Mouse (Mus musculus) neural tube, embryonic 13.5 days (tissue): ENCODE measurements around the gene P4ha3. TPM values are rescaled to one million over a fixed set of nuclear protein-coding genes. Genes with fewer than 3 reads are reported as not detected.
"Not testable (repeated sequence)": the region's sequence is repeated elsewhere in the genome, so short reads cannot be mapped to it uniquely, and the experiment has no call there.

Source experiments
- ATAC-seq: fragments of 200-750 bp; cut with Nextera tagmentation; 2 replicates; pipeline ENCODE4 v1.8.0; 2017; ENCODE audit warnings: low read depth, mild to moderate bottlenecking, moderate TSS enrichment, moderate library complexity
- H3K27ac ChIP-seq: fragments of 300-500 bp; sonication (generic); replicated peaks from 2 replicates; pipeline ENCODE4 v1.5.1; 2015; ENCODE audit warnings: moderate library complexity, mild to moderate bottlenecking, inconsistent platforms
- H3K27me3 ChIP-seq: fragments of 300-500 bp; sonication (generic); 2 replicates; pipeline ENCODE4 v1.6.1; 2015; ENCODE audit warnings: mild to moderate bottlenecking, inconsistent platforms
- H3K36me3 ChIP-seq: fragments of 300-500 bp; sonication (generic); 2 replicates; pipeline ENCODE4 v1.6.1; 2015; ENCODE audit warnings: mild to moderate bottlenecking, inconsistent platforms
- H3K4me1 ChIP-seq: fragments of 300-500 bp; sonication (generic); replicated peaks from 2 replicates; pipeline ENCODE4 v1.6.1; 2015; ENCODE audit warnings: inconsistent platforms
- H3K4me2 ChIP-seq: fragments of 300-500 bp; sonication (generic); 2 replicates; pipeline ENCODE4 v1.6.1; 2015; ENCODE audit warnings: inconsistent platforms, mild to moderate bottlenecking, moderate library complexity
- H3K4me3 ChIP-seq: fragments of 300-500 bp; sonication (generic); 2 replicates; pipeline ENCODE4 v1.5.1; 2015; ENCODE audit warnings: mild to moderate bottlenecking, inconsistent platforms
- H3K9ac ChIP-seq: fragments of 300-500 bp; sonication (generic); 2 replicates; pipeline ENCODE4 v1.6.1; 2015; ENCODE audit warnings: moderate library complexity, mild to moderate bottlenecking, inconsistent platforms
- H3K9me3 ChIP-seq: fragments of 300-500 bp; sonication (generic); 2 replicates; pipeline ENCODE4 v1.6.1; 2016; ENCODE audit warnings: inconsistent platforms
- WGBS: fragments of 180-500 bp; shearing (Covaris S2); methylation state at CpG from one replicate; pipeline ENCODE4 v1.1.7; 2015; 5-methylcytosine and 5-hydroxymethylcytosine counted together
- polyA plus RNA-seq: library from polyadenylated mRNA; unstranded; fragments of >200 nt; fragmentation: Nextera tagmentation; extraction: Ambion mirVana; gene quantifications from 2 replicates; pipeline ENCODE4 v1.2.1, GENCODE M21; 2015

P4ha3 gene
- polyA plus RNA-seq: 10.4 and 11.4 TPM in 2 replicates

DNA sequence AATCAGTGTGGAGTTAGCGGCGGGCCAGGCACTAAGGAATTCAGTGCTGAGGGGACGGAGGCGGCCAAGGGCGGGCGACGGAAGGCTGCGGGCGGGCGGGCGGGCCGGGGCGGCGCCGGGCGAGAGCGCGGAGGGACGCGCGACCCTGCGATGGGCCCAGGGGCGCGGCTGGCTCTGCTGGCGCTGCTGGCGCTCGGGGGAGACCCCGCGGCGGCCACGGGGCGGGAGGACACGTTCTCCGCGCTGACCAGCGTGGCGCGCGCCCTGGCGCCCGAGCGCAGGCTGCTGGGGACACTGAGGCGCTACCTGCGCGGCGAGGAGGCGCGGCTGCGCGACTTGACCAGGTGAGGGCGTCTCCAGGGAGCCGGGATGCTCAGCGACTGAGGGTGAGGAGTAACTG, at the start of gene P4ha3:
Gene P4ha3 (plus strand): TSS at position 138 of the 400 bp plus-strand sequence.
- peak; percentile 46; the same call in 1 of the 2 replicates for ATAC-seq
- no peaks in the 10 kb centered on the region for H3K36me3 ChIP-seq
- peaks cover under 1% of the 10 kb centered on the region; the same call in 1 of the 2 replicates for H3K9me3 ChIP-seq
- peaks cover 10% of the 10 kb centered on the region for H3K27me3 ChIP-seq
- peak within 1 kb of the TSS; percentile 55 for H3K4me3 ChIP-seq
- peaks cover 54% of the 10 kb centered on the region for H3K4me1 ChIP-seq
- under 1% methylated on average over 52 of the region's 53 CpGs for WGBS
- peak within 1 kb of the TSS; percentile 80 for H3K9ac ChIP-seq
- H3K4me2 ChIP-seq: peak within 1 kb of the TSS; percentile 89
- H3K27ac ChIP-seq: peak within 1 kb of the TSS; percentile 49

DNA sequence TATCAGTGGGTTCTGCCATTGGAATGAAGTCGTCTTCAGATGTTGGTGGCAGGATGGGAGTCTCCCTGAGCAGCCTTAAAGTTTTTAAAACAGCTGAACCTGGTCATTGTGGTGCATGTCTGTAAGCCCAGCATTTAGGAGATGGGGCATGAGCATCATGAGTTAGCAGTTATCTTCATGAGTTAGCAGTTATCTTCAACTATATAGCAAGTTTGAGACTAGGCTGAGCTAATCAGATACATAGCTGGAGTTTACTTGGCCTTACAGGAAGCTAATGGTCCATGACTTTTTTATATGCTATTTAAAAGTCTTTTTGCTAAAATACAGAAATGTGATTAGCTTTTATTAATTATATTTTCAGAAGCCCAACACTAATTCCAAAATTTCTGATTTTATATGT, 47.0 kb upstream of the P4ha3 start:
- Histone ChIP-seq H3K27ac (no peak overlapping the region), H3K4me1 (peaks cover 8% of the 10 kb centered on the region; the same call in 1 of the 2 replicates), H3K27me3 (no peaks in the 10 kb centered on the region), H3K9ac (no peak overlapping the region), H3K9me3 (no peaks in the 10 kb centered on the region), H3K4me3 (no peak overlapping the region), H3K4me2 (no peak overlapping the region), H3K36me3 (no peaks in the 10 kb centered on the region)
- no peak for ATAC-seq
- WGBS: 86% methylated on average over 1 of the region's 1 CpGs

DNA sequence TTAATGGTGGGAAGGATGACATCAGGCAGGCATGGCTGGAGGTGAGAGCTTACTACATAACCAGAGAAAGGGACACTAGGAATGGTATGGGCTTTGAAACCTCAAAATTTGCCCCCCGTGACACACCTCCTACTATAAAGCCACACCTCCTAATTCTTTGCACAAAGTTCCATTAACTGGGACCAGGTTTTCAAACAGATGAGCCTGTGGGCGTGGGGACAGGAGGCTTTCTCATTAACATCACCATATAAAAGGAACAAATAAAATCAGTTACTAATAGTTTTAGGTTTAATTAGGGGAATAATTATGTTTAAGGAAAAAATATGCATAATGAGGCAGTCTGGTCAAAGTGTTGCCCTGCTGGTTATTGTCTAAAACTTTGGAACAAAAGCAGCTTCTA, 44.7 kb upstream of the P4ha3 start:
- no peak for ATAC-seq
- Histone ChIP-seq H3K9me3 (no peaks in the 10 kb centered on the region), H3K27me3 (no peaks in the 10 kb centered on the region), H3K27ac (no peak overlapping the region), H3K4me3 (no peak overlapping the region), H3K4me1 (no peaks in the 10 kb centered on the region), H3K4me2 (no peak overlapping the region), H3K9ac (no peak overlapping the region), H3K36me3 (no peaks in the 10 kb centered on the region)
- WGBS: 77% methylated on average over 2 of the region's 2 CpGs

DNA sequence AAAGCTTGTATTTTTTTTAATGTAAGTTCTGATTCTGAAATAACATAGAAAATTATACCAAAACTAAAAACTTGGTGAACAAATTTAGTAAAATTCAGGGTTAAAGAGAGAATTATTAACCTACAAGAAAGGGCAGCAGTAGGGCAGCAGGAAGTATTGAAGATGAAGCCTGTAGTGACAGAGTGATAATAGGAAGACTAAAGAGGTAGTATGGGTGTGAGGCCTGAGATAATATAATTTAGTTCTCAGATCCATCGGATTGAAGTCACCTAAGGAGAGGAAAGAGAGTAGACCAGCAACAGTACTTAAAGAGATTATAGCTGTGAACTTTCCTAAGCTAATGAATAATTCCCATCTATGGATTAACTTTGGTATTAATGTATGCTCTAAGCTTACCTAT, 42.3 kb upstream of the P4ha3 start:
- WGBS: 86% methylated on average over 1 of the region's 1 CpGs

GRCm38 (mm10) chr7:100244225-100244624, 41.1 kb upstream of the P4ha3 start:
- WGBS: 90% methylated on average over 4 of the region's 4 CpGs
- no peak for ATAC-seq
- Histone ChIP-seq H3K27me3 (no peaks in the 10 kb centered on the region), H3K4me1 (no peaks in the 10 kb centered on the region), H3K9ac (no peak overlapping the region), H3K36me3 (no peaks in the 10 kb centered on the region), H3K9me3 (no peaks in the 10 kb centered on the region), H3K4me3 (no peak overlapping the region), H3K4me2 (no peak overlapping the region), H3K27ac (no peak overlapping the region)

More for the DNA sequence above, 42.3 kb upstream of the P4ha3 start:
- no peak for ATAC-seq
- Histone ChIP-seq H3K4me2 (no peak overlapping the region), H3K27me3 (no peaks in the 10 kb centered on the region), H3K9me3 (no peaks in the 10 kb centered on the region), H3K4me1 (no peaks in the 10 kb centered on the region), H3K27ac (no peak overlapping the region), H3K4me3 (no peak overlapping the region), H3K36me3 (no peaks in the 10 kb centered on the region), H3K9ac (no peak overlapping the region)

DNA sequence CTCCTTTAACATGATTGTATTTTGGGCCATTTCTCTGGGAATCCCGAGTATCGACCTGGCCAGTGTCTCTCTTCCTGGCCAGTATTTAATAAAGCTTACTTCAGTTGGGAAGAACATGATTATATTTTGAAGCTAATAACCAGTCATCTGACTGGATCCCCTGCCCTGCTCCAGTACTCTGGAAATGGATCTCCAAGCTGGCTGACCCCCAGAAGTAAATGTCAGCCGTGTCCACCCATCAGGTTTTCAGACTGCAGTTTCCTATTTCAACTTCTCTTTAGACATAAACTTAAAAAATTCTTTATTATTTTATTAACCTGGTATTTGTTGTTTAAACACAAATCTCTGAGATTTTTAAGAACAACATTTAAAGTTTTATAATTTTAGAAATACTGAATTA, 40.1 kb upstream of the P4ha3 start:
- ATAC-seq: no peak
- Histone ChIP-seq H3K4me2 (no peak overlapping the region), H3K4me3 (no peak overlapping the region), H3K9me3 (no peaks in the 10 kb centered on the region), H3K36me3 (no peaks in the 10 kb centered on the region), H3K9ac (no peak overlapping the region), H3K4me1 (no peaks in the 10 kb centered on the region), H3K27ac (no peak overlapping the region), H3K27me3 (no peaks in the 10 kb centered on the region)
- WGBS: 95% methylated on average over 3 of the region's 3 CpGs

DNA sequence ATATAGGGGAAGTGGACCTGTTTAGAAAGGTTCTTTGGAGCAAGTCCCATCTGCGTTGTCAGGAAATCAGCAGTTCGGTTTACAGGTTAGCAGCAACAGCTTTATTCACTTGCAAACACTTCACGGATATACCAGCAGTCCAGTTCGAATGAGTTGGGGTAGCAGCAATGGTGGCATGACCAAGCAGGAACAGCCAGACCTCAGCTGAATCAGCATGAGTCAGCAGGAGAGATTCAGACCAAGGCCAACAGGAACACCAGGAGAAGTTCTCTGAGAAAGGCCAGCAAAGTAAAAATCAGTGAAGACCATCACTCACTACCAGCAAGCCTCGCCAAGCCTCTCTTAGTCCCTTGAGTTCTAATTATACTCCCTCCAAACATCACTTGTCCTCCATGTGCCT, 34.7 kb upstream of the P4ha3 start:
- no peak for ATAC-seq
- H3K9me3 ChIP-seq: no peaks in the 10 kb centered on the region
- no peak overlapping the region for H3K27ac ChIP-seq
- no peaks in the 10 kb centered on the region for H3K4me1 ChIP-seq
- H3K36me3 ChIP-seq: peaks cover 40% of the 10 kb centered on the region
- H3K4me3 ChIP-seq: no peak overlapping the region
- H3K27me3 ChIP-seq: no peaks in the 10 kb centered on the region
- 93% methylated on average over 5 of the region's 5 CpGs for WGBS
- H3K9ac ChIP-seq: no peak overlapping the region
- H3K4me2 ChIP-seq: no peak overlapping the region

DNA sequence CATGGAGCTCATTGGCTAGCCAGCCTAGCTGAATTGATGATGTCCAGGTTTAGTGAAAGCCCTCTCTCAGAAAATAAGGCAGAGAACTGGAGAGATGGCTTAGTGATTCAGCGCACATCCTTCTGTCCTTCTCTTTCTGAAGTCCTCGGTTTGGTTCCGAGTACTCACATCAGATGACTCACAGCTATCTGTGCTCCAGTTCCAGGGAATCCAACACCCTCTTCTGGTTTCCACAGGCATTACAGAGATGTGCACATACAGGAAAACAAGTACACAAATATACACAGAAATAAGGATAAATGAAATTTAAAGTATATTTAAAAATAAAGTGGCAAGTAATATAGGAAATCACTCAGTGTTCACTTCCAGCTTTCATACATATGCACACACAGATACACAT, 23.0 kb upstream of the P4ha3 start:
- no peak for ATAC-seq
- WGBS: 79% methylated on average over 3 of the region's 3 CpGs
- Histone ChIP-seq H3K9ac (no peak overlapping the region), H3K4me2 (no peak overlapping the region), H3K27ac (no peak overlapping the region), H3K36me3 (peaks cover 59% of the 10 kb centered on the region), H3K4me3 (no peak overlapping the region), H3K27me3 (no peaks in the 10 kb centered on the region), H3K9me3 (no peaks in the 10 kb centered on the region), H3K4me1 (no peaks in the 10 kb centered on the region)

DNA sequence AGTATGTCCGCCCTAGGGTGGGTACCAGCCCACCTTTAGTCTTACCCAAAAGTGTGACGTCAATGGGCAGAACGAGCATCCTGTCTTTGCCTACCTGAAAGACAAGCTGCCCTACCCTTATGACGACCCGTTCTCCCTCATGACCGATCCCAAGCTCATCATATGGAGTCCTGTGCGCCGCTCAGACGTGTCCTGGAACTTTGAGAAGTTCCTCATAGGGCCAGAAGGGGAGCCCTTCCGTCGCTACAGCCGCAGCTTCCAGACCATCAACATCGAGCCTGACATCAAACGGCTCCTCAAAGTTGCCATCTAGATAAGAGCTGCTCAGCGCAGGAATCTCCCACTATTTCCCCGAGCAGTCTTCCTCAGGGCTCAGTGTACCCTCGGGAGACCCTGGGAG, 20.4 kb upstream of the P4ha3 start:
- H3K36me3 ChIP-seq: peaks cover 76% of the 10 kb centered on the region
- not testable (repeated sequence) for ATAC-seq
- 52% methylated on average over 17 of the region's 17 CpGs for WGBS

DNA sequence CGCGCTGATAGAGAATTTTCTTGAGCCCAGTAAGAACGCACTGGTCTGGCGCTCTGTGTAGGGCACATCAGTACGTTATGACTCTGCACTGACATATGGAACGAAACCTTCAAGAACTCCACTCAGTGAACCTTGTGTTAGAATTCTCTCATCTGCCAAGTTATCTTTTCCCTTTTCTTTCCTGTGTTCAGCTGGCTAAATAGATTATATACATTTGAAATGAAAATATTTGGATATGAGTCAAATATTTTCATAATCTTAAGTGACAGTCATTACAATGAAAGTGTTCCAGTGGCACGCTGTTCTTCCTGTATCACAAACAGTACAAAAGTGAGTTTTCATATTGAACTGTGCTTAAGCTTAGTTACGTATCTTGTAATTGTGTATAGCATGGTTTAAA, 13.0 kb upstream of the P4ha3 start:
- no peak overlapping the region for H3K9ac ChIP-seq
- no peak for ATAC-seq
- H3K9me3 ChIP-seq: no peaks in the 10 kb centered on the region
- H3K4me2 ChIP-seq: no peak overlapping the region
- H3K4me3 ChIP-seq: no peak overlapping the region
- no peaks in the 10 kb centered on the region for H3K4me1 ChIP-seq
- H3K27me3 ChIP-seq: no peaks in the 10 kb centered on the region
- peaks cover 43% of the 10 kb centered on the region for H3K36me3 ChIP-seq
- 94% methylated on average over 8 of the region's 8 CpGs for WGBS
- no peak overlapping the region for H3K27ac ChIP-seq

More for the DNA sequence above, 20.4 kb upstream of the P4ha3 start:
- not testable (repeated sequence) for H3K9me3 ChIP-seq, H3K9ac ChIP-seq, H3K4me3 ChIP-seq, H3K4me1 ChIP-seq, H3K4me2 ChIP-seq, H3K27ac ChIP-seq, H3K27me3 ChIP-seq

GRCm38 (mm10) chr7:100274507-100274906, 10.8 kb upstream of the P4ha3 start:
- 85% methylated on average over 6 of the region's 6 CpGs for WGBS
- no peak overlapping the region for H3K27ac ChIP-seq
- H3K9ac ChIP-seq: no peak overlapping the region
- peaks cover 23% of the 10 kb centered on the region for H3K36me3 ChIP-seq
- H3K4me3 ChIP-seq: no peak overlapping the region
- no peaks in the 10 kb centered on the region for H3K27me3 ChIP-seq
- H3K4me1 ChIP-seq: no peaks in the 10 kb centered on the region
- no peak for ATAC-seq
- no peak overlapping the region for H3K4me2 ChIP-seq
- H3K9me3 ChIP-seq: no peaks in the 10 kb centered on the region

GRCm38 (mm10) chr7:100276397-100276796, 8.9 kb upstream of the P4ha3 start:
- H3K9ac ChIP-seq: no peak overlapping the region
- H3K4me2 ChIP-seq: no peak overlapping the region
- H3K4me1 ChIP-seq: no peaks in the 10 kb centered on the region
- no peak overlapping the region for H3K27ac ChIP-seq
- peaks cover 17% of the 10 kb centered on the region for H3K36me3 ChIP-seq
- no peaks in the 10 kb centered on the region for H3K9me3 ChIP-seq
- no peak overlapping the region for H3K4me3 ChIP-seq
- H3K27me3 ChIP-seq: no peaks in the 10 kb centered on the region
- ATAC-seq: no peak
- WGBS: 54% methylated on average over 2 of the region's 2 CpGs

- ATAC-seq: no peak
Measured at GRCm38 (mm10) chr7:100279803-100280202, 5.5 kb upstream of the P4ha3 start.

More at GRCm38 (mm10) chr7:100279803-100280202, 5.5 kb upstream of the P4ha3 start:
- Histone ChIP-seq H3K9me3 (no peaks in the 10 kb centered on the region), H3K27ac (no peak overlapping the region), H3K4me1 (peaks cover 17% of the 10 kb centered on the region), H3K36me3 (no peaks in the 10 kb centered on the region), H3K9ac (no peak overlapping the region), H3K27me3 (no peaks in the 10 kb centered on the region), H3K4me2 (no peak overlapping the region), H3K4me3 (no peak overlapping the region)
- WGBS: 0% methylated on average over 1 of the region's 1 CpGs
